Mouse (Mus musculus): Measurements from ENCODE around the gene Lgr6.

DNA sequence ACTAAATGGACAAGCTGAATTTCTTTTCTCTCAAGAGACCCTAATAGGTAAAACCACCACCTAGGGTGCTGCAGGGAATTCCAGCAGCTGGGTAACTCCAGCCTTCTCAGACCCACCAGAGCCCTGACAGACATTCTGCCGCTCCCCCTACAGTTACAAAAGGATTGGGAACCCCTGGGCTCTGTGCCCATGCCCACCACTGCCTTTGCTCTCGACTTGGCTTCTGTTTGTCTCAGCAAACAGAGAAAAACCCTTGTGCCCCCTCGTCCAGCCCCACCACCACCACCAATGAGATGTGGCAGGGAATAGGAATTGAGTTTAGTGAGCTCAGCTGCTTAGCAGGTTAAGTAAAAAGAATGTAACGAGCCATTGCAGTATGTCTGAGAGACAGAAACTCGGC is 43.9 kb upstream of the Lgr6 start:
- TF ChIP-seq CTCF (IDR thresholded peaks at IDR 0.05; ENCODE audit: borderline replicate concordance, insufficient read depth, low read length) (no peak), POLR2A (IDR thresholded peaks at IDR 0.05; ENCODE audit: low read depth, low read length) (no peak)

All from embryonic fibroblast, embryonic 13.5 days (primary cell).